Mouse (Mus musculus) embryonic facial prominence, embryonic 10.5 days (tissue): ENCODE results near the gene Fer. TPM values are rescaled to one million over a fixed set of nuclear protein-coding genes. Genes with fewer than 3 reads are reported as not detected.

Experiments
- DNase-seq: peaks from one replicate; pipeline ENCODE4 v3.0.0-alpha.2; 2017; ENCODE audit warnings: low spot score
- H3K27ac ChIP-seq: fragments of 300-500 bp; sonication (generic); replicated peaks from 2 replicates; pipeline ENCODE4 v1.5.1; 2016; ENCODE audit warnings: mild to moderate bottlenecking
- H3K27me3 ChIP-seq: fragments of 300-500 bp; sonication (generic); replicated peaks from 2 replicates; pipeline ENCODE4 v1.6.1; 2016; ENCODE audit warnings: low read depth, mild to moderate bottlenecking; ENCODE audit not compliant: poor library complexity, severe bottlenecking
- H3K36me3 ChIP-seq: fragments of 300-500 bp; sonication (generic); replicated peaks from 2 replicates; pipeline ENCODE4 v1.6.1; 2016; ENCODE audit warnings: mild to moderate bottlenecking, moderate library complexity
- H3K4me1 ChIP-seq: fragments of 300-500 bp; sonication (generic); 2 replicates; pipeline ENCODE4 v1.6.1; 2016
- H3K4me3 ChIP-seq: fragments of 300-500 bp; sonication (generic); 2 replicates; pipeline ENCODE4 v1.5.1; 2016; ENCODE audit warnings: mild to moderate bottlenecking, moderate library complexity
- H3K9me3 ChIP-seq: fragments of 300-500 bp; sonication (generic); 2 replicates; pipeline ENCODE4 v1.6.1; 2016; ENCODE audit warnings: mild to moderate bottlenecking
- WGBS: fragments of 180-500 bp; shearing (Covaris S2); methylation state at CpG from one replicate; pipeline ENCODE4 v1.1.7; 2016; 5-methylcytosine and 5-hydroxymethylcytosine counted together
- polyA plus RNA-seq: library from polyadenylated mRNA; unstranded; fragments of >200 nt; fragmentation: Nextera tagmentation; extraction: Ambion mirVana; gene quantifications from 2 replicates; pipeline ENCODE4 v1.2.1, GENCODE M21; 2016

Fer gene
- polyA plus RNA-seq, 1 experiment from 2014 or later, result 29.2 TPM

GRCm38 (mm10) chr17:64139231-64139915 is 276.5 kb downstream of the Fer start:
- no peaks in the 10 kb centered on the region for H3K27me3 ChIP-seq
- no peak overlapping the region for H3K4me3 ChIP-seq
- 91% methylated on average over 11 of the region's 11 CpGs for WGBS
- H3K36me3 ChIP-seq, result peaks cover 29% of the 10 kb centered on the region
- DNase-seq, result no peak
- no peak overlapping the region for H3K27ac ChIP-seq
- peaks cover 11% of the 10 kb centered on the region for H3K4me1 ChIP-seq
- H3K9me3 ChIP-seq, result no peaks in the 10 kb centered on the region

GRCm38 (mm10) chr17:64140063-64140850 is 277.4 kb downstream of the Fer start:
- Histone ChIP-seq H3K9me3 (no peaks in the 10 kb centered on the region), H3K27me3 (no peaks in the 10 kb centered on the region), H3K36me3 (peaks cover 29% of the 10 kb centered on the region), H3K4me3 (no peak overlapping the region), H3K4me1 (peaks cover 9% of the 10 kb centered on the region), H3K27ac (no peak overlapping the region; the same call in 1 of the 2 replicates)
- 90% methylated on average over 18 of the region's 18 CpGs for WGBS
- DNase-seq, result no peak

GRCm38 (mm10) chr17:64141856-64142255 is 279.0 kb downstream of the Fer start:
- H3K9me3 ChIP-seq, result no peaks in the 10 kb centered on the region
- no peak overlapping the region for H3K4me3 ChIP-seq
- no peak overlapping the region for H3K27ac ChIP-seq
- no peaks in the 10 kb centered on the region for H3K4me1 ChIP-seq
- DNase-seq, result peak; percentile 7
- no peaks in the 10 kb centered on the region for H3K27me3 ChIP-seq
- peaks cover 29% of the 10 kb centered on the region for H3K36me3 ChIP-seq
- WGBS, result 82% methylated on average over 9 of the region's 9 CpGs

- H3K9me3 ChIP-seq, result no peaks in the 10 kb centered on the region
- no peaks in the 10 kb centered on the region for H3K27me3 ChIP-seq
- WGBS, result 88% methylated on average over 4 of the region's 4 CpGs
- H3K4me3 ChIP-seq, result no peak overlapping the region
- no peak overlapping the region for H3K27ac ChIP-seq
- no peaks in the 10 kb centered on the region for H3K4me1 ChIP-seq
- no peak for DNase-seq
- no peaks in the 10 kb centered on the region for H3K36me3 ChIP-seq
These were observed 283.5 kb downstream of the Fer start for GRCm38 (mm10) chr17:64146409-64146808.

GRCm38 (mm10) chr17:64150717-64151116 is 287.9 kb downstream of the Fer start:
- H3K36me3 ChIP-seq, result no peaks in the 10 kb centered on the region
- H3K4me1 ChIP-seq, result no peaks in the 10 kb centered on the region
- WGBS, result 96% methylated on average over 1 of the region's 1 CpGs
- no peaks in the 10 kb centered on the region for H3K27me3 ChIP-seq
- no peak overlapping the region for H3K4me3 ChIP-seq
- no peak for DNase-seq
- H3K9me3 ChIP-seq, result no peaks in the 10 kb centered on the region
- no peak overlapping the region for H3K27ac ChIP-seq

- Histone ChIP-seq H3K9me3 (no peaks in the 10 kb centered on the region), H3K4me3 (no peak overlapping the region), H3K27me3 (no peaks in the 10 kb centered on the region), H3K36me3 (no peaks in the 10 kb centered on the region), H3K4me1 (0 out of 2 replicates have a peak, but pooled peaks cover 8% of the 10 kb centered on the region), H3K27ac (no peak overlapping the region)
- no peak for DNase-seq
- WGBS, result 91% methylated on average over 5 of the region's 5 CpGs
These were observed 304.9 kb downstream of the Fer start for GRCm38 (mm10) chr17:64167731-64168130.

- Histone ChIP-seq H3K4me3 (no peak overlapping the region), H3K9me3 (no peaks in the 10 kb centered on the region), H3K27ac (no peak overlapping the region), H3K4me1 (0 out of 2 replicates have a peak, but pooled peaks cover 8% of the 10 kb centered on the region), H3K36me3 (no peaks in the 10 kb centered on the region), H3K27me3 (no peaks in the 10 kb centered on the region)
- 69% methylated on average over 5 of the region's 5 CpGs for WGBS
- DNase-seq, result no peak
These were observed 307.2 kb downstream of the Fer start for GRCm38 (mm10) chr17:64170019-64170418.

- WGBS, result 81% methylated on average over 2 of the region's 2 CpGs
- no peak overlapping the region for H3K4me3 ChIP-seq
- no peaks in the 10 kb centered on the region for H3K9me3 ChIP-seq
- no peak overlapping the region for H3K27ac ChIP-seq
- no peak for DNase-seq
- no peaks in the 10 kb centered on the region for H3K36me3 ChIP-seq
- 0 out of 2 replicates have a peak, but pooled peaks cover 8% of the 10 kb centered on the region for H3K4me1 ChIP-seq
- H3K27me3 ChIP-seq, result no peaks in the 10 kb centered on the region
These were observed 309.6 kb downstream of the Fer start for GRCm38 (mm10) chr17:64172474-64172873.

GRCm38 (mm10) chr17:64180546-64180945 is 317.7 kb downstream of the Fer start:
- no peak for DNase-seq
- H3K9me3 ChIP-seq, result no peaks in the 10 kb centered on the region
- H3K27ac ChIP-seq, result no peak overlapping the region
- WGBS, result 81% methylated on average over 5 of the region's 5 CpGs
- H3K4me1 ChIP-seq, result peaks cover 5% of the 10 kb centered on the region; the same call in 1 of the 2 replicates
- H3K4me3 ChIP-seq, result no peak overlapping the region
- no peaks in the 10 kb centered on the region for H3K36me3 ChIP-seq
- no peaks in the 10 kb centered on the region for H3K27me3 ChIP-seq

- no peaks in the 10 kb centered on the region for H3K36me3 ChIP-seq
- no peak overlapping the region for H3K4me3 ChIP-seq
- DNase-seq, result no peak
- H3K4me1 ChIP-seq, result peaks cover 5% of the 10 kb centered on the region; the same call in 1 of the 2 replicates
- 40% methylated on average over 3 of the region's 3 CpGs for WGBS
- no peaks in the 10 kb centered on the region for H3K27me3 ChIP-seq
- H3K27ac ChIP-seq, result no peak overlapping the region
- H3K9me3 ChIP-seq, result no peaks in the 10 kb centered on the region
These were observed 318.4 kb downstream of the Fer start for GRCm38 (mm10) chr17:64181291-64181690.

GRCm38 (mm10) chr17:64182599-64182998 is 319.7 kb downstream of the Fer start:
- H3K4me3 ChIP-seq, result no peak overlapping the region
- H3K27ac ChIP-seq, result no peak overlapping the region
- no peak for DNase-seq
- no peaks in the 10 kb centered on the region for H3K36me3 ChIP-seq
- H3K9me3 ChIP-seq, result no peaks in the 10 kb centered on the region
- peaks cover 5% of the 10 kb centered on the region; the same call in 1 of the 2 replicates for H3K4me1 ChIP-seq
- 79% methylated on average over 3 of the region's 3 CpGs for WGBS
- no peaks in the 10 kb centered on the region for H3K27me3 ChIP-seq

GRCm38 (mm10) chr17:64183196-64183595 is 320.3 kb downstream of the Fer start:
- H3K4me3 ChIP-seq, result no peak overlapping the region
- DNase-seq, result no peak
- peaks cover 5% of the 10 kb centered on the region; the same call in 1 of the 2 replicates for H3K4me1 ChIP-seq
- H3K36me3 ChIP-seq, result no peaks in the 10 kb centered on the region
- WGBS, result 74% methylated on average over 5 of the region's 5 CpGs
- no peak overlapping the region for H3K27ac ChIP-seq
- no peaks in the 10 kb centered on the region for H3K27me3 ChIP-seq
- H3K9me3 ChIP-seq, result no peaks in the 10 kb centered on the region
